Mouse (Mus musculus) lung, postnatal 0 days (tissue): Measurements from ENCODE around the gene Prox1. TPM values are rescaled to one million over a fixed set of nuclear protein-coding genes. Genes with fewer than 3 reads are reported as not detected.

Experiments used
- ATAC-seq: fragments of 200-750 bp; cut with Nextera tagmentation; 2 replicates; pipeline ENCODE4 v1.8.0; 2017; ENCODE audit warnings: moderate library complexity
- DNase-seq: peaks from one replicate; pipeline ENCODE4 v3.0.0-alpha.2; 2016; ENCODE audit warnings: low spot score
- H3K27ac ChIP-seq: fragments of 300-500 bp; sonication (generic); 2 replicates; pipeline ENCODE4 v1.5.1; 2014; ENCODE audit warnings: antibody characterized with exemption, mild to moderate bottlenecking, low read length, mixed read lengths
- H3K27me3 ChIP-seq: fragments of 300-500 bp; sonication (generic); replicated peaks from 2 replicates; pipeline ENCODE4 v1.6.1; 2014; ENCODE audit warnings: low read length, mixed read lengths; ENCODE audit not compliant: insufficient read depth
- H3K36me3 ChIP-seq: fragments of 300-500 bp; sonication (generic); 2 replicates; pipeline ENCODE4 v1.6.1; 2014; ENCODE audit warnings: low read length, mixed read lengths; ENCODE audit not compliant: insufficient read depth
- H3K4me1 ChIP-seq: fragments of 300-500 bp; sonication (generic); 2 replicates; pipeline ENCODE4 v1.6.1; 2014; ENCODE audit warnings: antibody characterized with exemption, low read depth, low read length, mixed read lengths; ENCODE audit not compliant: insufficient read depth
- H3K4me2 ChIP-seq: fragments of 300-500 bp; sonication (generic); replicated peaks from 2 replicates; pipeline ENCODE4 v1.6.1; 2014; ENCODE audit warnings: low read depth, mild to moderate bottlenecking, low read length, moderate library complexity, mixed read lengths
- H3K4me3 ChIP-seq: fragments of 300-500 bp; sonication (generic); 2 replicates; pipeline ENCODE4 v1.5.1; 2014; ENCODE audit warnings: low read depth, low read length
- H3K9ac ChIP-seq: fragments of 300-500 bp; sonication (generic); replicated peaks from 2 replicates; pipeline ENCODE4 v1.6.1; 2014; ENCODE audit warnings: low read depth, mild to moderate bottlenecking
- H3K9me3 ChIP-seq: fragments of 300-500 bp; sonication (generic); 2 replicates; pipeline ENCODE4 v1.6.1; 2016; ENCODE audit warnings: low read length, mixed read lengths
- CTCF ChIP-seq: IDR thresholded peaks from 2 replicates; pipeline ENCODE4 v1.5.1; 2016; ENCODE audit warnings: antibody characterized with exemption, mild to moderate bottlenecking
- EP300 ChIP-seq: IDR thresholded peaks from 2 replicates; pipeline ENCODE4 v1.6.1; 2016; ENCODE audit warnings: antibody characterized with exemption, mild to moderate bottlenecking, control low read depth
- WGBS: fragments of 180-500 bp; shearing (Covaris S2); extraction: QIAGEN DNeasy Blood & Tissue Kit; methylation state at CpG from one replicate; pipeline ENCODE4 v1.1.7; 2014; 5-methylcytosine and 5-hydroxymethylcytosine counted together
- polyA plus RNA-seq: library from polyadenylated mRNA; unstranded; fragments of >200 nt; fragmentation: Nextera tagmentation; extraction: Ambion mirVana; gene quantifications from 2 replicates; pipeline ENCODE4 v1.2.1, GENCODE M21; 2015

Prox1 gene
- polyA plus RNA-seq, 1 experiment from 2014 or later = 1.1 TPM

DNA sequence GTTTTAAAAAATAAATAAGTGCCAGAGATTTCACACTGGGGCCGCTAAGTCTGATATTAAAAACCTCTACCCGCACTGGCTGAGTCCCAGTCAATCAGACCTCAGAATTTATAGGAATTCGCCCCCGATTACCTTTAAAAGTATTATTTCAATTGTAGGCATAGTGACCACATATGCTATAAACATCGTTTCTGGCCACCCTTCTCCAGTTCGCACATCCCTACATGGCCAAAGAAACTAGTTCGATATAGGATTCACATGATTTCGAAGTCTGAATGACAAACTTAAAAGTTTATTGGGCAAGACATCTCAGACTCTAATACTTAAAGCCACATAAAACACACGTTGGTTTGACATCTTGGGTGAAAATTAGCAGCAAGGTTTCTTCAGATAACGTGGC lies 827 bp upstream of the Prox1 start:
- no peak for DNase-seq
- H3K4me3 ChIP-seq = peak overlapping the region; percentile 53; the same call in 1 of the 2 replicates
- peak overlapping the region; percentile 89; the same call in 1 of the 2 replicates for H3K4me2 ChIP-seq
- H3K9ac ChIP-seq = no peak overlapping the region
- 5% methylated on average over 10 of the region's 10 CpGs for WGBS
- peaks cover 10% of the 10 kb centered on the region for H3K4me1 ChIP-seq
- peaks cover 52% of the 10 kb centered on the region for H3K27me3 ChIP-seq
- no peaks in the 10 kb centered on the region for H3K9me3 ChIP-seq
- TF ChIP-seq CTCF (no peak), EP300 (no peak)
- H3K36me3 ChIP-seq = no peaks in the 10 kb centered on the region
- H3K27ac ChIP-seq = no peak overlapping the region
- no peak for ATAC-seq

DNA sequence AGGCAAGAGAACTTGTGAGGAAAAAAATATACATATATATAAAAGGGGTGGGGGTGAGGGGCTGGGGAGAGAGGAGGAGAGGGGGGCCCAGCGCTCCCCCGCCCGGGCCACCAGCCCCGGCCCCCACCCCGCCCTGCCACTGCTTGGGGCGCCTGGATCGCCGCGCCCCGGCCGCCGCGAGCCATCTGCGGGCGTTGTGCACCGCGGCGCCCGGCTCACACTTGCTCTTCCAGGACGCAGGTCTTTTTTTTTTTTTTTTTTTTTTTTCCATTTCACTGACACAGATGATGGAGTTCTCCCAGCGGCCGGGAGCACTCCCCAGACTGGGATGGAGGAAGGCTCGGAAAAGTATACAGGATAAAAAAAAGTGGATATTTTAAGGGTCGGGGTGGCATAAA lies 304 bp upstream of the Prox1 start:
- Histone ChIP-seq H3K9ac (0 out of 2 replicates have a peak overlapping the region, but pooled peaks have one; percentile 24), H3K27me3 (peaks cover 48% of the 10 kb centered on the region), H3K36me3 (no peaks in the 10 kb centered on the region), H3K4me3 (peak overlapping the region; percentile 53), H3K27ac (no peak overlapping the region), H3K9me3 (no peaks in the 10 kb centered on the region), H3K4me1 (peaks cover 10% of the 10 kb centered on the region), H3K4me2 (peak overlapping the region; percentile 89)
- TF ChIP-seq CTCF (no peak), EP300 (no peak)
- ATAC-seq (peak; percentile 42), DNase-seq (no peak)
- under 1% methylated on average over 12 of the region's 24 CpGs for WGBS

DNA sequence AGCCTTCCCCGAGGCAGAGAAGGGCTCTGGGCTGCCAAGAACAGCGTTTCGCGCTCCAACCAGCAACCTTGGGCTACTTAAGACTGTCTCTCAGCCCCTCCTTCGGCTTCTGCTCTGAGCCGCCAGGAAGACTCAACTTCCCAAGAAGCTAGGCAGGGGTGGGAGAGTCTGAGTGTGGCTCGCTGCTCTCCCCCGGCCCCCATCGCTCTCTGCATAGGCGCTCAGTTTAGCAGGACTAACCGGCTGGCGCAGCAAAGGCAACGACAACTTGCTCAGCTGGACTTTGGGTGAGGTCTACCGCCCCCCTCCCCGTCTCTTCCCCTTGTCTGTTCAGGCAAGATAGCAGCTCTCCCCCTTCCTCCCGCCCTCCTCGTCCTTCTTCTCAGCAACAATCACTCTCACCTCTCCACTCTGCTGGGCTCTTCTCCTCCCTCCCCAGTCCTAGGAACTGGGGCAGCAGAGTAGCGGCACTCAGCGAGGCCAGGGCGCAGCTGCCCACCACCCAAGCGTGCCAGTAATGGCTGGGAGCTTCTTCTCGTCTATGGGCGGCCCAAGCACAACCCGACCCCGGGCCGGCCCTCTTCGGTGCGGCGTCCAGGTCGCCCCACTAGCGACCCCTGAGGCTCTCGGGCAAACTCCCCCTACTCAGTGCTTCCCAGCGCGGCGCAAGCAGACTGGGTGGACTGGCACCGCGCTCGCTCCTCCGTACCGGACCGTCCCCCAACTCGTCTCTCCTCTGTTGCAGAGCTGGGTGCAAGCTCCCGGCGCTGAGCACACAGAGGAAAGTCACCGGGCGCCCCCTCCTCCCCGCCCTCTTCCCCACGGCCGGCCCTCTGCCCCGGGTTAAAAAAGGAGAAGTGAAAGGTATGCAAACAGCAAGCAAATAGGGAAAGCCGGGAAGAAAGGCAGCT lies 1.5 kb downstream of the Prox1 start:
- Histone ChIP-seq H3K4me3 (peak overlapping the region; percentile 53), H3K36me3 (no peaks in the 10 kb centered on the region), H3K4me1 (peaks cover 3% of the 10 kb centered on the region; the same call in 1 of the 2 replicates), H3K27me3 (peaks cover 39% of the 10 kb centered on the region), H3K4me2 (peak overlapping the region; percentile 89), H3K27ac (no peak overlapping the region), H3K9ac (no peak overlapping the region), H3K9me3 (no peaks in the 10 kb centered on the region)
- 3% methylated on average over 49 of the region's 51 CpGs for WGBS
- DNase-seq = no peak
- no peak for ATAC-seq
- TF ChIP-seq CTCF (no peak), EP300 (no peak)

GRCm38 (mm10) chr1:190168115-190168514 lies 2.4 kb downstream of the Prox1 start:
- Histone ChIP-seq H3K36me3 (no peaks in the 10 kb centered on the region), H3K9ac (no peak overlapping the region), H3K9me3 (no peaks in the 10 kb centered on the region), H3K27ac (no peak overlapping the region), H3K4me1 (peaks cover 3% of the 10 kb centered on the region; the same call in 1 of the 2 replicates), H3K27me3 (peaks cover 36% of the 10 kb centered on the region), H3K4me2 (peak overlapping the region; percentile 89; the same call in 1 of the 2 replicates), H3K4me3 (no peak overlapping the region)
- 2% methylated on average over 4 of the region's 4 CpGs for WGBS
- ATAC-seq (no peak), DNase-seq (no peak)
- no peak for TF ChIP-seq CTCF

GRCm38 (mm10) chr1:190167609-190168008 lies 2.9 kb downstream of the Prox1 start:
- 14% methylated on average over 1 of the region's 1 CpGs for WGBS
- TF ChIP-seq CTCF (no peak), EP300 (no peak)
- ATAC-seq (no peak), DNase-seq (no peak)
- Histone ChIP-seq H3K4me3 (no peak overlapping the region), H3K9ac (no peak overlapping the region), H3K27ac (no peak overlapping the region), H3K4me2 (no peak overlapping the region), H3K4me1 (no peaks in the 10 kb centered on the region), H3K9me3 (no peaks in the 10 kb centered on the region), H3K36me3 (no peaks in the 10 kb centered on the region), H3K27me3 (peaks cover 36% of the 10 kb centered on the region)

GRCm38 (mm10) chr1:190165511-190165910 lies 5.0 kb downstream of the Prox1 start:
- Histone ChIP-seq H3K4me1 (no peaks in the 10 kb centered on the region), H3K4me3 (no peak overlapping the region), H3K9me3 (no peaks in the 10 kb centered on the region), H3K27ac (no peak overlapping the region), H3K36me3 (no peaks in the 10 kb centered on the region), H3K4me2 (no peak overlapping the region), H3K9ac (no peak overlapping the region), H3K27me3 (peaks cover 20% of the 10 kb centered on the region)
- 62% methylated on average over 4 of the region's 4 CpGs for WGBS
- no peak for DNase-seq
- no peak for ATAC-seq
- TF ChIP-seq CTCF = no peak
- TF ChIP-seq EP300 = no peak
